Mouse (Mus musculus): ENCODE measurements at regions not wholly inside any gene's neighbourhood (a gene's known extent, or its start where the extent isn't known, plus 50 kb on each side); places are given as distances from the start of the nearest gene placed in this dataset.

DNA sequence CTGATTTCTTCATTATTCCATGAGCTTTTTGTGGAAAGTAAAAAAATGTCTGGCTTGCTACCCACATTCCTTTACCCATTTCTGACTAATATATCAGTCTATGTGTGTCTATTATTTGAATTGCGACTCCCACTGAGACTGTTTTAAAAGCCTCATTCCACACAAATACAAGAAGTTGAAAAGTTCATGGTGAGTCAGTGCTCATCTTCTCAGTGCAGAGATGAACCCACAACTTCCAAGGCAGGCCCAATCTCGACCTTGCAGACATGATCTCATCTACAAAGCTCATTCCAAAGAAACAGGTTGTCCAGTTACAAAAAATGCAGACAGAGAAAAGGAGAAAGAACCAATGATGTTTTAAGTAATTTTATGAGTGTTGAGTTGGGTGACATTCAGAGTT lies 208.0 kb downstream of the Alg10b start:
- 66% methylated on average over 2 of the region's 2 CpGs for WGBS
- no peak for ATAC-seq
- H3K27me3 ChIP-seq (replicated peaks; ENCODE audit: control insufficient read depth, insufficient read depth, low read length), result no peaks in the 10 kb centered on the region
- H3K4me3 ChIP-seq (ENCODE audit: low read length), result no peak overlapping the region
- H3K36me3 ChIP-seq (ENCODE audit: control insufficient read depth, insufficient read depth, low read length), result no peaks in the 10 kb centered on the region
- no peak overlapping the region for H3K4me2 ChIP-seq (ENCODE audit: low read length)
- no peak overlapping the region for H3K9ac ChIP-seq (ENCODE audit: low read depth, low read length)
- H3K4me1 ChIP-seq (ENCODE audit: control insufficient read depth, insufficient read depth, low read depth, low read length), result no peaks in the 10 kb centered on the region
- no peaks in the 10 kb centered on the region for H3K9me3 ChIP-seq (ENCODE audit: control insufficient read depth, low read length)
- H3K27ac ChIP-seq (ENCODE audit: low read depth, low read length), result no peak overlapping the region

DNA sequence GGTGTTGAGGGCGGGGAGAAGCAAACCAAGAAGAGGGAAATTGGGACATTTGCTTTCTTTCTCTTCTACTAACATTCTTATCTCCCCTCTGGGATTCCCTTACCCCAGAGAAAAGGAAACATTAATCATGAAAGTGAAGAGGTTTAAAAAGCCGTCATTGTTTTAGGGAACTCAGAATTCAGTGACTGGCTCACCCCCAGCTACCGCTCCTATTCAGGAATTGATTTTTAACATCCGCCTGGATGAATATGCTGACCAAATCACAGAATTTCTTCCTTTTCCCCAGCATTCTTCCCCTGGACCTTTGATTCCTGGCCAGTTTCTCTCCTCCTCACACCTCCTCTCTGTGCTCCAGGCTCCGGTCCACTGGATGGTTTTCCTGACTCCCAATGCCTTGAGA lies 211.2 kb downstream of the Alg10b start:
- Histone ChIP-seq H3K27ac (ENCODE audit: low read depth, low read length) (no peak overlapping the region), H3K4me1 (ENCODE audit: control insufficient read depth, insufficient read depth, low read depth, low read length) (no peaks in the 10 kb centered on the region), H3K9me3 (ENCODE audit: control insufficient read depth, low read length) (no peaks in the 10 kb centered on the region), H3K36me3 (ENCODE audit: control insufficient read depth, insufficient read depth, low read length) (no peaks in the 10 kb centered on the region), H3K9ac (ENCODE audit: low read depth, low read length) (no peak overlapping the region), H3K4me3 (ENCODE audit: low read length) (no peak overlapping the region), H3K27me3 (replicated peaks; ENCODE audit: control insufficient read depth, insufficient read depth, low read length) (no peaks in the 10 kb centered on the region), H3K4me2 (ENCODE audit: low read length) (no peak overlapping the region)
- 43% methylated on average over 5 of the region's 5 CpGs for WGBS
- ATAC-seq, result no peak

Measured in hindbrain, embryonic 16.5 days (tissue).